Mouse (Mus musculus) midbrain, postnatal 0 days (tissue): Measurements from ENCODE around the gene Cybc1. TPM values are rescaled to one million over a fixed set of nuclear protein-coding genes. Genes with fewer than 3 reads are reported as not detected.
A peak's percentile ranks its signal among the peaks of the same experiment; 100 is the strongest.

Source experiments
- ATAC-seq: fragments of 200-750 bp; cut with Nextera tagmentation; 2 replicates; pipeline ENCODE4 v1.8.0; 2017; ENCODE audit warnings: moderate number of reproducible peaks, mild to moderate bottlenecking, moderate TSS enrichment, moderate library complexity; ENCODE audit not compliant: low FRiP score
- DNase-seq: peaks from one replicate; pipeline ENCODE4 v3.0.0-alpha.2; 2015; ENCODE audit warnings: low spot score
- H3K27ac ChIP-seq: fragments of 300-500 bp; sonication (generic); 2 replicates; pipeline ENCODE4 v1.5.1; 2014; ENCODE audit warnings: low read depth, mild to moderate bottlenecking, low read length, mixed read lengths
- H3K27me3 ChIP-seq: fragments of 300-500 bp; sonication (generic); 2 replicates; pipeline ENCODE4 v1.6.1; 2014; ENCODE audit warnings: low read length, control low read depth, mixed read lengths; ENCODE audit not compliant: insufficient read depth
- H3K36me3 ChIP-seq: fragments of 300-500 bp; sonication (generic); 2 replicates; pipeline ENCODE4 v1.6.1; 2014; ENCODE audit warnings: low read length, control low read depth, mixed read lengths; ENCODE audit not compliant: insufficient read depth
- H3K4me1 ChIP-seq: fragments of 300-500 bp; sonication (generic); 2 replicates; pipeline ENCODE4 v1.6.1; 2014; ENCODE audit warnings: mild to moderate bottlenecking, control low read depth, antibody characterized with exemption, low read length, mixed read lengths; ENCODE audit not compliant: insufficient read depth
- H3K4me2 ChIP-seq: fragments of 300-500 bp; sonication (generic); 2 replicates; pipeline ENCODE4 v1.6.1; 2014; ENCODE audit warnings: low read depth, mild to moderate bottlenecking, low read length, mixed read lengths; ENCODE audit not compliant: poor library complexity, severe bottlenecking
- H3K4me3 ChIP-seq: fragments of 300-500 bp; sonication (generic); 2 replicates; pipeline ENCODE4 v1.5.1; 2014; ENCODE audit warnings: low read depth, mild to moderate bottlenecking, low read length, moderate library complexity
- H3K9ac ChIP-seq: fragments of 300-500 bp; sonication (generic); replicated peaks from 2 replicates; pipeline ENCODE4 v1.6.1; 2014; ENCODE audit warnings: mild to moderate bottlenecking, low read length, moderate library complexity, mixed read lengths; ENCODE audit not compliant: poor library complexity, severe bottlenecking
- H3K9me3 ChIP-seq: fragments of 300-500 bp; sonication (generic); 2 replicates; pipeline ENCODE4 v1.6.1; 2016; ENCODE audit warnings: low read length, control low read depth
- CTCF ChIP-seq: IDR thresholded peaks from 2 replicates; pipeline ENCODE4 v1.5.1; 2016; ENCODE audit warnings: antibody characterized with exemption, mild to moderate bottlenecking
- WGBS: fragments of 180-500 bp; shearing (Covaris S2); extraction: QIAGEN DNeasy Blood & Tissue Kit; methylation state at CpG from one replicate; pipeline ENCODE4 v1.1.7; 2014; 5-methylcytosine and 5-hydroxymethylcytosine counted together
- polyA plus RNA-seq: library from polyadenylated mRNA; unstranded; fragments of >200 nt; fragmentation: Nextera tagmentation; extraction: Ambion mirVana; gene quantifications from 2 replicates; pipeline ENCODE4 v1.2.1, GENCODE M21; 2015
- total RNA-seq: library from RNA; depleted of rRNA; stranded (reverse); fragments of >200 nt; gene quantifications from 2 replicates; pipeline ENCODE4 v1.2.3, GENCODE M21; 2014; rRNA removed

Cybc1 gene
- total and polyA plus RNA-seq, 2 experiments from 2014 or later: 18.7 to 26.5 TPM

DNA sequence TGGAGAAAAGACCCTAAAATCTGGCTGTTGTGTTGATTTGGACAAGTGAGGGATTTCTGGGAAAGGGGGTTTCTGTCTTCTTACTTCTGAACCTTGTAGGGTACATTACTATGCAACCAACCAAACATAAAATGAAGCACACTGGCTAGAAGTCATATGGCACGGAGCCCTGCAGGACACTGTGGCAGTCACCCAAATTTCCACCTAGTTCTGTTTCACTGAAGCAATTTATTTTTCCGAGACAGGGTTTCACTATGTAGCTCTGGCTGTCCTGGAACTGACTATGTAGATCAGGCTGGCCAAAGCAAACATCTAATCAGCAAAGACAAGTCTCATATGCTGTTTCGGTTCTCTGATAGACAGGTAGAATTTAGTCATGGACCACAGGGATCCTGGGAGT is 39.4 kb downstream of the Cybc1 start:
- H3K9ac ChIP-seq: no peak overlapping the region
- no peak overlapping the region for H3K4me3 ChIP-seq
- H3K27me3 ChIP-seq: no peaks in the 10 kb centered on the region
- 81% methylated on average over 3 of the region's 3 CpGs for WGBS
- H3K4me2 ChIP-seq: no peak overlapping the region
- H3K27ac ChIP-seq: no peak overlapping the region
- no peak for DNase-seq
- H3K9me3 ChIP-seq: no peaks in the 10 kb centered on the region
- H3K36me3 ChIP-seq: peaks cover 19% of the 10 kb centered on the region
- TF ChIP-seq CTCF: no peak
- ATAC-seq: no peak
- no peaks in the 10 kb centered on the region for H3K4me1 ChIP-seq

- H3K27me3 ChIP-seq: no peaks in the 10 kb centered on the region
- DNase-seq (peak; percentile 66), ATAC-seq (no peak)
- TF ChIP-seq CTCF: peak; percentile 80
- H3K9me3 ChIP-seq: no peaks in the 10 kb centered on the region
- peaks cover 9% of the 10 kb centered on the region for H3K36me3 ChIP-seq
- WGBS: 56% methylated on average over 12 of the region's 12 CpGs
- no peak overlapping the region for H3K4me3 ChIP-seq
- H3K9ac ChIP-seq: no peak overlapping the region
- H3K4me1 ChIP-seq: 0 out of 2 replicates have a peak, but pooled peaks cover 5% of the 10 kb centered on the region
- 0 out of 2 replicates have a peak overlapping the region, but pooled peaks have one; percentile 32 for H3K27ac ChIP-seq
- no peak overlapping the region for H3K4me2 ChIP-seq
These were observed 52.5 kb downstream of the Cybc1 start for GRCm38 (mm10) chr11:121176285-121177270.

DNA sequence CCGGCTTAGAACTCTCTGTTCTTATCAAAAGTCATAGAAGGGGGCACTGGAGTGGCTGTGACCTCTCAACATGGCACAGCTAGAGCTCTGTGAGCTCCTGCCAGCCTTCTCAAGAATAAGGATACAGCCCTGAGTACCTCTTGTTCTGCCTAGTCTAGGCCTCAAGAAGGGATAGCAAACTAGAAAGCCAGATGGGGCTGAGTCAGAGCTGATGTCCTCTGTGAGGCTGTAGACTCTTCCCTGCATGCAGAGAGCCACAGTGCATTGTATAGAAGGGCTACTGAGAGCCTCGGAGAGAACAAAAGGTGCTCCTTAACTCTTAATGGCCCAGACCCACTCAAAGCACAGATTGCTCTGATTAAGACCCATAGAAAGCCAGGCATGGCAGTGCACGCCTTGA is 54.9 kb downstream of the Cybc1 start:
- DNase-seq (no peak), ATAC-seq (no peak)
- Histone ChIP-seq H3K27me3 (no peaks in the 10 kb centered on the region), H3K36me3 (no peaks in the 10 kb centered on the region; the same call in 1 of the 2 replicates), H3K27ac (no peak overlapping the region), H3K9ac (no peak overlapping the region), H3K4me2 (no peak overlapping the region), H3K4me1 (0 out of 2 replicates have a peak, but pooled peaks cover 5% of the 10 kb centered on the region), H3K9me3 (no peaks in the 10 kb centered on the region), H3K4me3 (no peak overlapping the region)
- WGBS: 46% methylated on average over 3 of the region's 3 CpGs
- no peak for TF ChIP-seq CTCF

GRCm38 (mm10) chr11:121173203-121173602 is 55.9 kb downstream of the Cybc1 start:
- TF ChIP-seq CTCF: no peak
- DNase-seq: peak; percentile 3
- no peak overlapping the region for H3K27ac ChIP-seq
- H3K9ac ChIP-seq: no peak overlapping the region
- ATAC-seq: no peak
- H3K36me3 ChIP-seq: no peaks in the 10 kb centered on the region
- 61% methylated on average over 5 of the region's 5 CpGs for WGBS
- H3K4me2 ChIP-seq: no peak overlapping the region
- no peaks in the 10 kb centered on the region for H3K27me3 ChIP-seq
- 0 out of 2 replicates have a peak, but pooled peaks cover 5% of the 10 kb centered on the region for H3K4me1 ChIP-seq
- no peak overlapping the region for H3K4me3 ChIP-seq
- no peaks in the 10 kb centered on the region for H3K9me3 ChIP-seq

Other genes starting within 250 kb of the Cybc1 start
- 116 and 122 TPM in 2 replicates for gene Csnk1d, start 238.0 kb downstream of the Cybc1 start, total RNA-seq
- 115 TPM in 2 replicates for gene Csnk1d, start 238.0 kb downstream of the Cybc1 start, polyA plus RNA-seq
- gene Cd7, start 189.9 kb downstream of the Cybc1 start, total RNA-seq: not detected in 2 replicates
- gene Cd7, start 189.9 kb downstream of the Cybc1 start, polyA plus RNA-seq: not detected in 2 replicates
- not detected in 2 replicates for gene Sectm1b, start 165.8 kb downstream of the Cybc1 start, total RNA-seq
- gene Sectm1b, start 165.8 kb downstream of the Cybc1 start, polyA plus RNA-seq: not detected in 2 replicates
- gene Sectm1a, start 148.1 kb downstream of the Cybc1 start, total RNA-seq: not detected in 2 replicates
- gene Sectm1a, start 148.1 kb downstream of the Cybc1 start, polyA plus RNA-seq: not detected in 2 replicates
- gene Tex19.2, start 110.6 kb downstream of the Cybc1 start, total RNA-seq: not detected in 2 replicates
- gene Tex19.2, start 110.6 kb downstream of the Cybc1 start, polyA plus RNA-seq: not detected in 2 replicates
- not detected in 2 replicates for gene Tex19.1, start 83.2 kb downstream of the Cybc1 start, total RNA-seq
- not detected in 2 replicates for gene Tex19.1, start 83.2 kb downstream of the Cybc1 start, polyA plus RNA-seq
- gene Uts2r, start 69.1 kb downstream of the Cybc1 start, total RNA-seq: 0.33 and 0.66 TPM in 2 replicates
- gene Uts2r, start 69.1 kb downstream of the Cybc1 start, polyA plus RNA-seq: 1.1 and 1.5 TPM in 2 replicates
- 85.2 and 87.4 TPM in 2 replicates for gene Hexdc, start 24.9 kb downstream of the Cybc1 start, total RNA-seq
- gene Hexdc, start 24.9 kb downstream of the Cybc1 start, polyA plus RNA-seq: 37.4 and 38.1 TPM in 2 replicates
- 8.9 and 12.0 TPM in 2 replicates for gene Ogfod3, start 24.6 kb downstream of the Cybc1 start, total RNA-seq
- 25.2 and 32.5 TPM in 2 replicates for gene Ogfod3, start 24.6 kb downstream of the Cybc1 start, polyA plus RNA-seq
- 112 and 129 TPM in 2 replicates for gene Narf, start 7.9 kb upstream of the Cybc1 start, total RNA-seq
- gene Narf, start 7.9 kb upstream of the Cybc1 start, polyA plus RNA-seq: 37.4 and 38.0 TPM in 2 replicates
- 92.5 and 92.9 TPM in 2 replicates for gene Foxk2, start 30.7 kb upstream of the Cybc1 start, total RNA-seq
- 13.2 and 13.7 TPM in 2 replicates for gene Foxk2, start 30.7 kb upstream of the Cybc1 start, polyA plus RNA-seq
- gene Wdr45b, start 125.1 kb upstream of the Cybc1 start, total RNA-seq: 71.9 and 72.5 TPM in 2 replicates
- 87.1 and 89.2 TPM in 2 replicates for gene Wdr45b, start 125.1 kb upstream of the Cybc1 start, polyA plus RNA-seq
- 15.0 and 18.3 TPM in 2 replicates for gene Rab40b, start 158.9 kb upstream of the Cybc1 start, total RNA-seq
- gene Rab40b, start 158.9 kb upstream of the Cybc1 start, polyA plus RNA-seq: 14.8 and 15.7 TPM in 2 replicates
- gene Fn3krp, start 192.1 kb upstream of the Cybc1 start, total RNA-seq: 17.2 and 22.4 TPM in 2 replicates
- 8.3 and 9.0 TPM in 2 replicates for gene Fn3krp, start 192.1 kb upstream of the Cybc1 start, polyA plus RNA-seq
- gene Fn3k, start 205.6 kb upstream of the Cybc1 start, total RNA-seq: 2.2 and 8.2 TPM in 2 replicates
- 3.7 and 3.9 TPM in 2 replicates for gene Fn3k, start 205.6 kb upstream of the Cybc1 start, polyA plus RNA-seq
- gene Tbcd, start 222.6 kb upstream of the Cybc1 start, total RNA-seq: 87.9 and 104 TPM in 2 replicates
- gene Tbcd, start 222.6 kb upstream of the Cybc1 start, polyA plus RNA-seq: 56.5 and 58.4 TPM in 2 replicates